Mouse (Mus musculus): ENCODE data around the gene Il4i1. TPM values are rescaled to one million over a fixed set of nuclear protein-coding genes. Genes with fewer than 3 reads are reported as not detected.

Il4i1 gene
- total RNA-seq, 2 experiments from 2014 or later = 1.5 to 1.8 TPM

Small RNA genes lying within 50 kb of the gene (microRNA-seq; reads per million reads assigned to microRNA genes)
- gene Mir707 = 0 reads per million in 2 experiments

Other genes with a start within 250 kb of the Il4i1 start
- gene Napsa, start 244.0 kb upstream of the Il4i1 start, total RNA-seq (2021) = under 1 TPM in 1 of 2 experiments, not detected in 1; 0.30 TPM
- gene Kcnc3, start 225.7 kb upstream of the Il4i1 start, total RNA-seq (2021) = 100 to 1,000 TPM; 146 to 149 TPM
- 10 to 100 TPM; 20.9 to 24.6 TPM for gene Myh14, start 145.5 kb upstream of the Il4i1 start, total RNA-seq (2021)
- gene Izumo2, start 107.6 kb upstream of the Il4i1 start, total RNA-seq (2021) = not detected
- gene Vrk3, start 68.0 kb upstream of the Il4i1 start, total RNA-seq (2021) = 10 to 100 TPM; 31.8 to 33.4 TPM
- under 1 TPM; 0.24 to 0.25 TPM for gene Zfp473, start 65.3 kb upstream of the Il4i1 start, total RNA-seq (2021)
- 10 to 100 TPM; 29.6 to 36.7 TPM for gene Nup62, start 299 bp upstream of the Il4i1 start, total RNA-seq (2021)
- 10 to 100 TPM; 27.3 to 28.4 TPM for gene Atf5, start 271 bp downstream of the Il4i1 start, total RNA-seq (2021)
- 10 to 100 TPM; 81.6 to 89.7 TPM for gene Akt1s1, start 32.6 kb downstream of the Il4i1 start, total RNA-seq (2021)
- 10 to 100 TPM; 46.2 to 54.2 TPM for gene Tbc1d17, start 32.7 kb downstream of the Il4i1 start, total RNA-seq (2021)
- 10 to 100 TPM; 32.3 to 33.3 TPM for gene Pnkp, start 40.8 kb downstream of the Il4i1 start, total RNA-seq (2021)
- 100 to 1,000 TPM; 272 to 295 TPM for gene Ptov1, start 53.4 kb downstream of the Il4i1 start, total RNA-seq (2021)
- 100 to 1,000 TPM; 106 to 111 TPM for gene Med25, start 76.3 kb downstream of the Il4i1 start, total RNA-seq (2021)
- gene Fuz, start 79.7 kb downstream of the Il4i1 start, total RNA-seq (2021) = 10 to 100 TPM; 21.0 to 21.4 TPM
- gene Ap2a1, start 113.1 kb downstream of the Il4i1 start, total RNA-seq (2021) = 100 to 1,000 TPM; 310 to 327 TPM
- gene Tsks, start 126.8 kb downstream of the Il4i1 start, total RNA-seq (2021) = under 1 TPM in 1 of 2 experiments, not detected in 1; 0.69 TPM
- gene Cpt1c, start 158.5 kb downstream of the Il4i1 start, total RNA-seq (2021) = 100 to 1,000 TPM; 115 to 116 TPM
- 100 to 1,000 TPM; 163 to 195 TPM for gene Prmt1, start 170.2 kb downstream of the Il4i1 start, total RNA-seq (2021)
- 10 to 100 TPM; 33.8 to 46.5 TPM for gene Irf3, start 181.3 kb downstream of the Il4i1 start, total RNA-seq (2021)
- 1 to 10 TPM; 2.0 to 3.9 TPM for gene Bcl2l12, start 182.3 kb downstream of the Il4i1 start, total RNA-seq (2021)
- gene Scaf1, start 200.0 kb downstream of the Il4i1 start, total RNA-seq (2021) = 100 to 1,000 TPM; 153 to 158 TPM
- 10 to 100 TPM; 12.1 to 16.2 TPM for gene Rras, start 201.6 kb downstream of the Il4i1 start, total RNA-seq (2021)
- 10 to 100 TPM; 67.3 to 67.9 TPM for gene Prr12, start 236.5 kb downstream of the Il4i1 start, total RNA-seq (2021)
- gene Nosip, start 246.0 kb downstream of the Il4i1 start, total RNA-seq (2021) = 10 to 100 TPM; 49.2 to 55.4 TPM
- gene Prrg2, start 246.3 kb downstream of the Il4i1 start, total RNA-seq (2021) = 1 to 10 TPM; 5.3 to 7.4 TPM

Data from layer of hippocampus, postnatal 14 days (tissue).